Mouse (Mus musculus): ENCODE data around the gene Dync1i1. TPM values are rescaled to one million over a fixed set of nuclear protein-coding genes. Genes with fewer than 3 reads are reported as not detected.

Dync1i1 gene
- total RNA-seq, 1 experiment from 2014 or later, result not detected

DNA sequence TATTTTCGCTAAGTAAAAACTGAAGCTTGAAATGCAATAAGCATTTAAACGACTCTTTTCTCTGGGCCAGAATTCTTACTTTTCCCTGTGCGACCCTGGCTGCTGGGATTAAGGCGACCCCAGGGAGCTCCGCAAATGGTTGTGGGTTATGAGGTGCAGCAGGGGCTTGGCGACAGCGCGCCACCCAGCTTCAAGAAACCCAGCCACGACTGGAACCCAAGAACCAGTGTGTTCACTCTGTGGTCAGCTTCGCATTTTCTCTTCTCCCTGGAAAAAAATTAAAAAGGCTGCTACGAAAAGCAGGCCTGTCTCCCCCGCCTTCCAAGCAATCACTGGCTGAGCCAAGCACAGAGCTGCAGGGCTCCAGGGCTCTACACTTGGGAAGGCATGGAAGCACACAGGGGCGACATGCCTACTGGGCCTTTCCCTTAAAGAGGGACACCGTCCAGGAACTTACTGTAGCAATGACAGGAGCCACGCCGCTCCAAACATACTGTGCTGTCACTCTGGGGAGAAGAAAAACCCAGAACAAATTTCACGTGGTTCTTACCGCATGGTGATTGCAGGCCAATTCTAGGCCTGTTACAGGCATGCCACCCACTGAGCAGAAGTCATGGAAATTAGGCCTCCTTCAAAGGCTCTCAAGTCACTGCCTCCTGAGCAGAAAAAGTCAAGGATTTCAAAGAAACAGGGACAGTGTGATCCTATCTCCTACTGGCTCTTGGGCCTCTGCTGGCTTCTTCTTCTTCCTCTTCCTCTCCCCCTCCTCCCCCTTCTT lies 313.5 kb downstream of the Dync1i1 start:
- ATAC-seq (replicated peaks; ENCODE audit: low read depth, poor library complexity, severe bottlenecking), result no peak

DNA sequence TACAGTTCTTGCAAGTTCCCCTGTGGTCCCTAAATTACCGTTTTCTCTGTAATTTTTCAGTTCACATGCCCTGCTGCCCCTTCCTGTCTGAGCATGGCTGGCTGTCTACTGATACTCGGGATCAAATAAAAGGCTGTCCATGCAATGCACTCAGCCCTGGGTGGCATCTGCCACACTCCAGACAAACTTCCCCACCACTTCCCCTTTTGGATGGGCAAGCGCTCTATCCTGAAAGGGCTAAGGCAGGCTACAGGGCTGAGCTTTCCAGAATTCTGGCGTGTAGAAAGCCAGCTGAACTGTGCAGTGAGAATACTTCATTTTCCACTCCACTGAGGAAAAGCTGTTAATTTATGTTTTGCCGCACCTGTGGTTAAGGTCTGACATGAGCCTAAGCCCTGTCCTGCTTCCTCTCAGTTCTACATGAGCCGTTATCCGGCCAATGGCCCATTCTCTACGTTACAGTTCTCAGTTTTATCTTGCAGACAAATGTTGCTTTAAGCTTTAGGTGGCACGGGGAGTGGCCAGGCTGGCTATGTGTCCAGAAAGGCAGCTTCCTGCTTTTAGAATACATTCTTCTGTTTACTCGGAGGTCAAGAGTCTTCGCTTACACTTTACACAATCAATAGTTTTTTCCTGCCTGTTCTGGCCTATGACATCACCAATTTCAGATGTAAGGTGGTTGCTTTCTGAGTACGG lies 321.4 kb downstream of the Dync1i1 start:
- peak; percentile 82 for ATAC-seq (replicated peaks; ENCODE audit: low read depth, poor library complexity, severe bottlenecking)

GRCm38 (mm10) chr6:6052696-6053095 lies 327.3 kb downstream of the Dync1i1 start:
- no peak for ATAC-seq (replicated peaks; ENCODE audit: low read depth, poor library complexity, severe bottlenecking)

- ATAC-seq (replicated peaks; ENCODE audit: low read depth, poor library complexity, severe bottlenecking), result no peak
These were observed 328.5 kb downstream of the Dync1i1 start for GRCm38 (mm10) chr6:6053946-6054345.

DNA sequence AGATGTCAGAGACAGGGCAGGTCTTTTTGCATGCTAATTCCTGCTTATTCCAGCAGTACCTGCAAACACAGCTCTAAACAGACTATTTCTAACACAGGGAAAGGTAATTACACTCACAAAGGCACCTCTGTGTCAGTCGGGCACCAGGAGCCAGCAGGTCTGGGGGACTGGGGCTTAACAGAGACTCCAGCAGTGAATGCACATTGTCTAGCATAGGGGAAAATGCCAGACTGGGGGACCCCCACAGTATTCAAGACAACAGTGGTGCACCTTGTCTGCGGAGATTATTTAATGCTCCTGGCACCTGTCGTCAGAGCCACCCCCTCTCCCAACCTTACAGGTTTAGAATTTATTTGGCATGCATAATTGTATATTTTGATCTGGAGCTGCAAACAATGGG lies 333.1 kb downstream of the Dync1i1 start:
- ATAC-seq (replicated peaks; ENCODE audit: low read depth, poor library complexity, severe bottlenecking), result no peak

DNA sequence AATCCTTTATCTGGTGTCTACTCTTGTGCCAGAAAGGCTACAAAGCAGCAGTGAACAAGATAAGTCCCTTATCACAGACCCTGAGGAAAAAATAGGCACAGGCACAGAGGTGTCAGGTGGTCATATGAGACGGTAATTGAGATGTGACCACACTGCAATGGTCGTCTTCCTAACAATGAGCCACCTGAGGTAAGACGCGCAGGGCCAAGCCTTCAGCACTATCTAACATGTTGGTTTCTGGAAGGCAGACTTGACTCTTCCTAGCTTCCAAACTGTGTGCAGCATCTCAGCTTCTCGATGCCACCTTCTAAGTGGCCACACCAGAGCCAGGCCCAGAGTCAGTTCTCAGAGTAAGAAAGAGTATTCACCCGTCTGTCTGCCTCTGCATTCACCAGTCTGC lies 341.8 kb downstream of the Dync1i1 start:
- no peak for ATAC-seq (replicated peaks; ENCODE audit: low read depth, poor library complexity, severe bottlenecking)

GRCm38 (mm10) chr6:6070015-6070414 lies 344.6 kb downstream of the Dync1i1 start:
- no peak for ATAC-seq (replicated peaks; ENCODE audit: low read depth, poor library complexity, severe bottlenecking)

DNA sequence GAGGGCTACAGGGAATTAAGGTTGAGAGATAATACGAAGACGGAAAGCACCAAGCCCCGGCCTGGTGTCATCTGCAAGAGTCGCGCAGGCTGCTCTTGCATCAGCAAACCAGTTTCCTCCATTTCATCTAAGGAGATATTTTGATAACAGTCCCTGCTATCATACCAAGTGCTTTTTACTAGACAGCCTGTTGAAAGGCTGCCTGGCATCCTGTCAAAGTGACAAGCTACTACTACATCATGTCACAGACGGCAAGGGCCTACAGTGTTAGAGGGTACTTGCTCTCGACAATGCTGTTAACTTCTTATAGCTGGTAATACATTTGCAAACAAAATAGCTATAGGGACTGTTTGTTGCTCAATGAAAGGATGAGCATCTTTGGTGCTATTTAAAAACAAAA lies 345.6 kb downstream of the Dync1i1 start:
- no peak for ATAC-seq (replicated peaks; ENCODE audit: low read depth, poor library complexity, severe bottlenecking)

DNA sequence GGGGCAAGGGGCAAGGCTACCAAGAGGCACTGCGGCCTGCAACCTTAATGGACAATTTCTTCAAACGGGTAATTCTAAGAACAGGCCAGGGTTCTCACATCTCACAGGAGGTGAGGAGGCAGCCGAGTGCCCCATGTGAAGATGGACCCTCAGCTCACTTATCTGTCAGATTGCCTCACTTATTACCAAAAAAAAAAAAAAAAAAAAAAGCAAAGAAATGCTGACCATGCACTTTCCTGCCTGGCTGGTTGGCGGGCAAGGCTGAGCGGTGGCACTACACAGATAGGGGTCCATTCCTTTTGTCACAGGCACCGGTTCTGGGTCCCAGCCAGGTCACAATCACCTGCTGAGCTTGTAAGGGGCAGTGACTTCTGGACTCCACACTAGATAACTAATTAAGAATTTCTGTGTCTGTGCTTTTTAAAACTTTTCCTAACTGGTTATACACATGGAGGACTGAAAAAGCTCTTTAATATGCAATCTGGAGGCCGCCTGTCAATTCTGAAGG lies 350.6 kb downstream of the Dync1i1 start:
- no peak for ATAC-seq (replicated peaks; ENCODE audit: low read depth, poor library complexity, severe bottlenecking)

- ATAC-seq (replicated peaks; ENCODE audit: low read depth, poor library complexity, severe bottlenecking), result peak; percentile 85
These were observed 351.8 kb downstream of the Dync1i1 start for GRCm38 (mm10) chr6:6077234-6077633.

Other genes starting within 250 kb of the Dync1i1 start
- gene Pdk4, start 229.3 kb upstream of the Dync1i1 start, total RNA-seq (2017), result not detected in 2 replicates